Mouse (Mus musculus): ENCODE data around the gene Hes3.

Gene Hes3

DNA sequence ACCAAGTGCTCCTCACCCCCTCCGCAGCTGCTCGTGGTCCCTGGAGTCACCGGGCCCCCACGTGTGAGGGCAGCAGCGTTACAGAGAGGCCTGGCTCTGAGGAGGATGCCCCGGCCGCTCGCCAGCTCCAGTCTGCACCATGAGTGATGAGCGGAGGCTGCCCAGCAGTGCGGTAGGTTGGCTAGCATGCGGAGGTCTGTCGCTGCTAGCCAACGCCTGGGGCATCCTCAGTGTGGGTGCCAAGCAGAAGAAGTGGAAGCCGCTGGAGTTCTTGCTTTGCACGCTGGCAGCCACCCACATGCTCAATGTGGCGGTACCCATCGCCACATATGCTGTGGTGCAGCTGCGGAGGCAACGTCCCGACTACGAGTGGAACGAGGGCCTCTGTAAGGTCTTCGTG is 12.5 kb downstream of the Hes3 start:
- no peak for DNase-seq (ENCODE audit: low spot score)

DNA sequence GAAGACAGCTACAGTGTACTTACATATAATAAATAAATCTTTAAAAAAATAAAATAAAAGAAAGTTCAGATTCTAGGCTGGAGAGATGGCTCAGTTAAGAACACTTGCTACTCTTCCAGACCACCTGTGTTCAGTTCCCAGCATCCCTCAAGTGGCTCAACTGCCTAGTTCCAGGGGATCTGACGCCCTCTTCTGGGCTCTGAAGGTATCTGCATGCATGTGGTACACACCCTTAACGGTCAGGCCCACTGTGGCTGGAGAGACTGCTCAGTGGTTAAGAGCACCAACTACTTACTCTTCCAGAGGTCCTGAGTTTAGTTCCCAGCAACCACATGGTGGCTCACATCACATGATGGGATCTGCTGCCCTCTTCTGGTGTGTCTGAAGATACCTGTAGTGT is 13.5 kb downstream of the Hes3 start:
- no peak for DNase-seq (ENCODE audit: low spot score)

DNA sequence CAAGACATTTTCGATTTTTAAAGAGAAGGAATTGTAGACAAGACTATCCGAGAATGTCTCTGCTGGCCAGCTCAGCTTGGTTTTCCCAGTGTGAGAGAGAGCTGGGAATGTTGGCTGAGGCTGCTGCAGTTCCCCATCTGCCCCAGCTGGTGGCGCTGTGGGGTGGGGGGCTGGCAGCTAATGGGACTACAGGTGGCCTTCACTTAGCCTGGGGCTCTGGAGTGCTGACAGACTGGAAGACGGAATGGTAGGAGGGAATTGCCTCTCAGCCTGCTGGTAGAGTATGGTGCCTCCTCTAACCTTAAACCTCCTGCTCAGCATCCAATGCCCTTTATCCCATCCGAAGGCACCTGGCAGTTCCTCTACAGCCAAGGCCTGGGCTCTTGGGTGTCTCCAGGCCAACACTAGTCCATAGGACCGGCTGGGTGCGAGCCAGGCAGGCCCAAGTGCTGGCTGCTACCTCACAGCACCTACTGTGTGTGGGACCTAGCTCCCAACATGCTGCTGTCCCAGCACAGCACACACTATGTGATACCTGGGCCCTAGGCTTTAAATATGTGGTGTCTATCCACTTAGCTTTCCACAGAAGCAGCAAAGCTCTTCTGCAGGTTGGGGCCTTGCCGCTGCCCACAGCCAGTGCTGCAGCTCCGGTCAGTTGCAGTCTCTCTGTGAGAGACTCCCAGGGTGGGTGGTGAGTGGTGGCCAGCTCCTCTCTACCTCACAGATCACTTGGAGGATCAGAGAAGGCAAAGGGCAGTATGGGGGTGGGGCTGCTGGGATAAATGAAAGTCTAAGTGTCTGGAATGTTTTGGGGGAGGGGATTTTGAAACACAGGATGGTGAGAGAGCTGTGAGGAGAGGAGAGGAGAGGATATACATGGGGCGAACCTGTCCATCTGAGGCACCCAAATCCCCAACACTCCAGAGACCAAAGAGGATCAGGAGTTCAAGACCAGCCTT is 14.8 kb downstream of the Hes3 start:
- no peak for DNase-seq (ENCODE audit: low spot score)

DNA sequence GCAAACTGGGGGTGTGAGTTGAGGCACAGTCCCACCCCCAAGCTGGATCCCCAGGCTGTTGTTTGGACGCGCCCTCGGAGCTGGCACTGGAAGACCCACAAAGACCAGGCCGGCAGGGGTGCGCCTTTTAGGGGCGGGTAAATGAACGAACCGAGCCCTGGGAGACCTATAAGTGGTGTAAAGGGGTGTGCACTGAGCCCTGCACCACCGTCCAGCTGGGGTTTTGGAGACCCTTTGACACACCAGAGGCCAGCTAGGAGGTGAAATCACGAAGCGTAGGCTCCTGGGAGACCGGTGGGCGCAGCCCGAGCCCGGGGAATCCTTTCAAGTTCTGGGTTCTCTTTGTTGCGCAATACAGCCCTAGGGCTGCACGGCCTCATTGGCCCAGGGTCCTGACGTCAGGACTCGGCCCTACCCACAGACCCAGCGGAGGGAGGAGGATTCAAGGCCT is 16.8 kb downstream of the Hes3 start:
- no peak for DNase-seq (ENCODE audit: low spot score)

DNA sequence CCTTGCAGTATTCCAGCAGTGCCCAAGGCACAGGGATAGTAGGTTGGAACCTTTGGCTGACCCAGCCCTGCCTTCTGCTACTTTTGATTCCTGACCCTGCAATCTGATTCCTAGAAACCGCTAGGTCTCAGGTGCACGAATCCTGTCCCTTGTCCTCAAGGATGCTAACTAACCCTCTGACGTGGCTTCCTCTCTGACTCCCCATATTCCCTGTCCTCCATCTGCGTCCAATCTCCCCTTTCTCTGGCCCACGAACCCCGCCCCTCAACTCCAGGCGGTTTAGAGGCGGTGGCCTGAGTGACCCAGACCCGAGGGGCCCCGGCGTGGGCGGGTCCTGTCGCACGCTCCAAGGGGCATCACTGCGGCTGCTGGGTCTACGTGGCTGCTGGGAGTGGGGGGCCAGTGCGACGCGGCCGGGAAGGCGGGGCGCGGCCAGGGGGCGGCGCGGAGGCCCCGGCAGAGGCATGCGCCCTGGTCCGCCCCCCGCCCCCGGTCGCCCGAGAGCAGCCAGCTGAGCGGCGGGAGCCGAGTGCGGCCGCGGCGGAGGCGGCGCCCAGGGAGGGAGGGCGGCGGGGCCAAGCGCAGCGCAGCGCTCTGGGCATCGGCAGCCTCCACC is 17.7 kb downstream of the Hes3 start, which contains the start of gene Gpr153:
Gene Gpr153 (plus strand): TSS at position 612 of the 616 bp plus-strand sequence.
- DNase-seq (ENCODE audit: low spot score), result no peak

DNA sequence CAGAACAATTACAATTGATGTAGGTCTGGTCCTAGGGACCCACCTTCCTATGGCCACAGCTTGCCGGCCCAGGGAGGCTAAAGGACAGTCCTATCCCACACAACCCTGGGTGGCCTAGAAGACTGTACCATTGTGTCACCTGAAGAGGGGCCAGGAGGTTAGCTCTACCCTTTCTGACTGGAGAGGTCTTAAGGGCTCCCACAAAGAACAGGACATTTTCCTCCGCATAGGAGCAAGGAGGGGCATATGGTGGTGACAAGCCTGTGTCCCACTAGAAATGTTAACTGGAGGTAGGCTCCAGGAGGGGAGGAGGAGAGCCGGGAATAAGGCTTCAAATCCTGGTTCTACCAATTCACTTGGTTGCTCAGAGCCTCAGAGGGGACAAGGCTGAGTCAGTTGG is 18.3 kb downstream of the Hes3 start:
- DNase-seq (ENCODE audit: low spot score), result no peak

DNA sequence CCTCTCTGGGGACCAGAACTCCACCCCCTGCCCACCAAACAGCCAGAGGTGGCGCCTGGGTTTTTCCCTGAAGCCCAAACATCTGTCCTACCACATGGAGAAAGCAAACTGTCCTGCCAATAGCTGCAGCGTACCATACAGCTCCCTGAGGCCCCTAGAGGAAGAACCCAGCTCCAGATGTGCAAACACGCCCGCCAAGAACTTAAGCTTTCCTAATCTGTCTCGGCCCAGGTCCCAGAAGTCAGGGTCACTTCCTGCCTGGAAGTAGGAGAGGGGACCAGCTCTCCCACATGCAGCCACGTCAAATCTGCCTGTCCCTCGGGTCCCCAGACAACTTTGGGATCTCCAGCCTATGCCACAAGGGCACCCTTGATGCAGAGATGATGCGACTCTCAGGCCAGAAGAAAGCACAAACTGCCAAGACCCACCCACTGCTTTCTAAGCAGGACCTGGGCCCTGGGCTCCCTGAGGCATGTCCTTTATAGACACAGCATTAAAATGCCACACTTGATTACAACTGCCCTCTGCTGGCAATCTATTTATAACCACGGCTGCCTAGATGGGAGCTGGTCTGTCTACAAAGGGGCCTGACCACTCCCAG is 18.9 kb downstream of the Hes3 start:
- DNase-seq (ENCODE audit: low spot score), result peak; percentile 63

DNA sequence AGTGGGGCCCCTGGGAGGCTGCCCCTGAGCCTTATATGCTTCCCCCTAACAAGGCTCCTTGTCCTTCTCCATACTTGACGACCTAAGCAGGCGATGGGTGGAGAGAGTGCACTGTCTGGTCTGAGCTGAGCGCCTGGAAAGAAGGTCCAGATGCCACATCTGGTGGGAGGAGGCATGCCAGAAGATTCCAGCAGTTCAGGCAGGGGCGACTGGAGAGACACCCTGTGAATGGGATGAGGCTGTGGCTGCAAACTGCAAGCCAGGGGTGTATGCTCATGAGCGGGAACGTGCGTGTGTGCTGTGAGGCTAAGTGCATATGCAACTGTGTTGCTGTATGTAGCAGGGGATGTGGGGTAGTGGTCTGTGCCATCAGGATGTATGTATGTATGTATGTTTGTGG is 19.5 kb downstream of the Hes3 start:
- no peak for DNase-seq (ENCODE audit: low spot score)

DNA sequence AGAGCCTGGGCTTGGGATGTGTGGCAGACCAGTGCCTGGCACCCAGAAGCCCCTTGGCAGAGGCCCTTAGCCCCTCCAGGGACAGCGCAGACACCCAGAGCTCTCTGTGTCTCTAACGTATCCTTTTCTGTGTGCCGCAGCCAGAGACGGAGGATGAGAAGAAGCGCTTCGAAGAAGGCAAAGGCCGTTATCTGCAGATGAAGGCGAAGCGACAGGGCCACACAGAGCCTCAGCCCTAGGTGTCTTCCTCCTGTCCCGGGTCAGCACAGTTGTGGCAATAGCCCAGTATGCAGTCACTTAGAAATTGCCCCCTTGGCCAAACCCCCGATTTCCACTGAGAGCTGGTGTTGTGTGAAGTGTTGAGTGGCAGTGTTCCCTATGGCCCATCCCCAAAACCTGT is 20.1 kb downstream of the Hes3 start:
- DNase-seq (ENCODE audit: low spot score), result no peak

DNA sequence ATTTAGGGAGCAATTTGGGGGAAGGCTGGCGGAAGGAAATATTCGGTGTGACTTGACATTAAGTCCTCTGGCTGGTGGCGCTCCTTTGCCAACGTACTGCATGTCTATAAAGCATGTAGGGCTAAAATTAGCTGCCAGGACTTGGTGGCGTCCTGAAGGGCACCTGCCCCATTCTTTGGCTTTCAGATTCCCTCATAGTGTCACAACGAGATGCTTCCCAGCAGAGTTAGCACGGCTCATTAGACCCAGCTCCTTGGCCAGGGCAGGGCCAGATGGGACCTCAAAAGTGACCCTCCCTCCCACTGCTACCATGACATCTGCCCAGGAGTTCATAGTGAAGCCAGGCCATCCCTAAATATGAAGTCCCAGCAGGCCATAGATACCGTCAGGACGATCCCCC is 20.9 kb downstream of the Hes3 start:
- no peak for DNase-seq (ENCODE audit: low spot score)

DNA sequence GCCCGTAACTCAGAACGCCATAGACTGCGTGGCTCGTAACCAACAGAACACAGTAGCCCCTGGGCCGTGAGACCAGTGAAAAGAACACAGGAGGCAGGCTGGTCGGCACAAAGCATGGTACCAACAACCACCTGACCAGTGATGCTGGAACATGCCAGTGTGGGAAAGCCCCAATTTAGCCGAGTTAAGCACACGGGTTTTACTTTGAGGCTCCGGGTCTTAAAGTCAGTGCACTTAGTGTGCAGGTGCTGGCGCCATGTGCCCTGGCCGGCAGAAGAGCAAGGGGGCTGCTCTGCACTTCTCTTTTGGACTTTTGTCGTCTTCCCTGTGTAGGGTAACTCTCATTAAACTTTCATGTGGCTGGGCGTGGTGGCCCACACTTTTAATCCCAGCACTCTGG is 21.5 kb downstream of the Hes3 start:
- DNase-seq (ENCODE audit: low spot score), result no peak

DNA sequence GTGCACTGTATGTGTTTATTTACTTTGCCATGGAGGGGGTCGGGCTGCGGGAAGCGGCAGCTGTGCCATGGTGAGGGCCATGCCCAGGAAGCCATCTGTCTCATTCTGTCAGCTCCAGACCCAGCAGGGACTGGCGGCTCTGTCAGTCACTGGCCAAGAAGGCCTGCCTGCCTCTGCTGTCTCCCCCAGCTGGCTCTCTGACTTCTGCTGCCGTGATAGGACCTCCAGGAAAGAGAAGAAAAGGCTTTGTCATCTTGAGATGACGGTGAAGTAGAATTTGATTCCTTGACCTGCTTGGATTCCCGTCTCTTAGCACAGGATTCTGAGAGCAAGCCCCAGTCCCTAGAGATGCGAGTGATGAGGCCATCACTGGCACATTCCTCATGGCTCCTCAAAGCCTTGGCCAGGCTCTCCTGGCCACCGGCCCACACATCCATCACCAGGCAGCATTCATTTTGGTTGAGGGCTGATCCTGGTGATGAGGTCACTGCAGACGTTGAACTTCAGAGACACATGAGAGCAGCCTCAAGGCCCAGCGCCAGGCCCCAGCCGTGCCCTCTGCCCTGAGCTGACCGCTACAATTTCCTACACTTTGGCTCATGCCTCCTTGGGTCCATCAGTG is 23.6 kb downstream of the Hes3 start:
- no peak for DNase-seq (ENCODE audit: low spot score)

DNA sequence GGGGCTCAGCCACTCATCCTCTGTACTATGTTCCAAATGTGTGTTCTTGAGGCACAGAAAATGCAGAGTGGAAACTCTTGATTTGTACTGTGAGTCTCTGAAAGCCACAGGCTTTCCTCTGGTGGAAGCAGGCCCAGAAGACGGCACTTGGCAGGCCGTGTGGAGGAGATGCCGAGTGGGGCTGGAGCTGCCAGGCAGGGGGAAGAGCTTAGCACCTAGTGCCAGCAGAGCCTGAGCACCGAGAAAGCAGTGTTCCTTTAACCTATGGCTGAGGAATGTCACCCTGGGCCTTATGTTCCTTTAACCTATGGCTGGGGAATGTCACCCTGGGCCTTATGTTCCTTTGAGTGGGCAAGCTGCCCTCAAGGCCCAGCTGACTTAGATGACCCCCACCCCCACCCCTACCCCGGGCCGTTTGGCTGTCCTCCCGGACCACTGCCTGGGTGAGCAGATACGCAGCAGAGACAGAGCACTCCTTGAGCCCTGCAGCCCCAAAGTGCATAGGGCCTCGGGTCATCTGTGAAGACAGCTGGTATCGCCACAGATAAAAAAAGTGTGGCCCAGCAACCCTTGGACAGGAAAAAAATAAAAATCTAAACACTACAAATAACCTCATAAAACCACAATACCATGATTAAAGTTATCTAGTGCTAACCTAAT is 25.1 kb downstream of the Hes3 start:
- DNase-seq (ENCODE audit: low spot score), result no peak

DNA sequence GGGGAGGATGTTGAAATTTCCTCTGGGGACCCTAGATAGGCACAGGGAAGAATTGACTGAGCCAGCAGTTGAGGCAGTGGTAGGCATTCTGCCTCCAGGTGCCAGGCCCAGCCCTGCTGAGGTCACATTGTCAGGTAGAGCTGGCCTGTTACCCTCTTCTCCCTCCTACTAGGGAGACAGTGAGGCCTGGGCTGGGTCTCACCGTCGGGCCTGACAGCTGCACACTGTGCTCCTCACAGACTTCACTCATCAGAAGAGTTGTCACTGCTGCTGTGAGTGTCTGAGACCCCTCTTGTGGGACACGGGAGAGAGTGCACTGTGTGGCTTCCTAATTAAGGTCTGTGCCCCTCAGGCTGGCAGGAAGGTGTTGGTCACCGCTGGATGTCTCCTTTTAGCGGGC is 25.7 kb downstream of the Hes3 start:
- DNase-seq (ENCODE audit: low spot score), result no peak

DNA sequence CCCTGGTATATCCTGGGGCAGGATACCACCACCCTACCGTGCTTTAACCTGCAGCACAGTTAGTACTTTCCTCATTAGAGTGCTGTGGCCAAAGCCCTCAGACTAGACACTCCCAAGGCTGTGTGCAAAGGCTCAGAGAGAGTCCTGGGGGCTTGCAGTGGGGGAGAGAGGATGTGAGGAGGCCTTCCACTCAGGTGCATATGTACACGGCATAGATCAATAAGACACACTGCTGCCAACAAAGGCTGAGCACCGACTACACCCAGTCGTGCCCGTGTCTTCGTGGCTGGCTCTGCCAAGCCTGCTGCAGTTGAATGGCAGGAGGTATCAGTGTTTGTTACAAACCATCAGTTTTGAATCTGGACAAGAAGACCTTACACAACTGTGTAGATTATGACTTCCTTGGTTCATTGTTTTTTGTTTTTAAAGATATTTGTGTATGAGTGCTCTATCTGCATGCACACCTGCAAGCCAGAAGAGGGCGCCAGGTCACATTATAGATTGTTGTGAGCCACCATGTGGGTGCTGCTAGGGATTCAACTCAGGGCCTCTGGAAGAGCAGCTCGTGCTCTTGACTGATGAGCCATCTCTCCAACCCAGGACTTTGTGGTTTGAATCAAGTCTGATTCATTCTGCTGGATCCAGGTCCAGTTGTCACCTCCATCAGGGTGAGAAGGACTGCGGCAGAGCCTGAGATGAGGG is 26.4 kb downstream of the Hes3 start:
- DNase-seq (ENCODE audit: low spot score), result no peak

DNA sequence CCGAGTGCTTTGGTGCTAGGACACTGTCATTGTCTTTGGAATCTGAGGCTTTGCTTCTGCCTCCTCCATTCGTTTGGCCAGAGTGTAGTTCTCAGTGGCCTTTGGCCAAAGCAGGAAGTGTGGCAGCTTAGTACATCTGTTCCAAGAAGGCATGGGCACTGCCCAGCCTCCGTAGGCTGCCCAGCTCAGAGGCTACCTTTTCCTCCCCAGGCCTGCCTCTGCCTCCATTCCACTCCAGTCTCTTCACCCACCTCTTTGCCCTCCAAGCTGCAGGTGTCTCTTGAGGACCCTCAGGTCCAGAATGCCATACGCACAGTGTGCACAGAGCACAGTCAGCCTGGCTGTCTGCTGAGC is 27.3 kb downstream of the Hes3 start:
- no peak for DNase-seq (ENCODE audit: low spot score)

DNA sequence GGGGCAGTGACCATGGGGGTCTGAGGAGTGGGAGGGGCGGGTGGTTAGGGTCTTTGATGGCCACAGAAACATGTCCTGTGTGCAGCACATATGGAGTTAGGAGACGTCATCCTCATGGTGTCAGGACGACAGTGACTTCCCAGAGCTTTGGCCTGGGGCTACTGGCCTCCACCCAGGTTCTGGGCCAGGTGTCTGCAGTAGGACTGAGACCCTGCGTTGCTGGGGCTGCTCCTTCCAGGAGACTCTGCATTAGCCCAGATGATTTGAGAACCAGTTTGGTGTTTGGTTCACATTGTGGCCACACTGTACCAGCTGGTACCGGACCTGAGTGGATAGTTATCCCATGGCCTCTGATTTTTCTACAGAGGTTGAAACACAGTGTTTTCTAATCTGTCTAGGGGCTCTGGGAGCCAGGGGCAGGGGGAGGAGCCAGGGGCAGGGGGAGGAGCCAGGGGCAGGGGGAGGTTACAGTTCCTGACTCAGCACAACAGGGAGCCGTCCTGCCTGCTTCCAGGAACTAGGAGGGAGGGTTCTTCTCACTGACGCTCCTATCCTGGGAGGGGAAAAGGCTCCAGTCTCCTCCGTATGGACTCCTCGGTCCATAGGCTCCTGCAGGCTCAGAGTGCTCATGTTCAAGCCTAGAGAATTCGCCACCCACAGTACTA is 27.8 kb downstream of the Hes3 start:
- DNase-seq (ENCODE audit: low spot score), result no peak

DNA sequence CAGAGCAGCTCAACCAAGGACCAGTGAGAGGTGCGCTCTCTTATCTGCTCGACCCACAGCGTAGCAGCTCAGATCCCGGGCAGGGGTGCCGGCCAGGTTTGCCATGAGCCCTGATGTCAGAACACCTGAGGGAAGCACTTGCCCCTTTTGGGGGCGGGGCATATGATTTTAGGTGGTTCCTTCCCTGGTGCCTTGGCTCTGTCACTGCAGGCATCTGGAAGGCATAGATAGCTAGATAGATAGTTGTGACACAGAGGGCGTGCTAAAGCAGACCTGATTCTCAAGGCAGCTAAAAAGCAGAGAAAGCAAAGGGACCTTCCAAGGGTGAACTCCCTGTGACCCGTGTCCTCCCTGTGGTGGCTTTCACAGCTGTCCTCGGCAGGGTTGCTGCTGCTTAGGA is 28.4 kb downstream of the Hes3 start:
- no peak for DNase-seq (ENCODE audit: low spot score)

DNA sequence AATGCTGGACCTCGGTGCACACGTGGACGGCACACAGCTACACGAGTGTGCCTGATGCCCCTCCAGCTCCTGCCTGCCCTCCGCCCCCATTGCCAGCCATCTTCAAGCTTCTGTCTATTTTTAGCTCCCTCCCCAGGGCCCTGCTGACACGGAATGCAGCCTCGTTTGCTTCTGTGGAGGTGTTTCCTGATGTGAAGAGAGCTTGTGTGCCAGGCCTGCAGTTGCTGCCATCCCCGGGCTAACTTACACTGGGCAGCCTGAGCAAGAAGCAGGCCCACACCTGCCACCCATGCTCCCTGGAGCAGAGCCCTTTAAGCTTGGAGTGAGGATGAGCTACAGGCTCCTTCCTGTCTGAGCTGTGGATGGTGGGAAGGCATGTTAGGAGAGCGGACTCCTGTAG is 29.3 kb downstream of the Hes3 start:
- no peak for DNase-seq (ENCODE audit: low spot score)

DNA sequence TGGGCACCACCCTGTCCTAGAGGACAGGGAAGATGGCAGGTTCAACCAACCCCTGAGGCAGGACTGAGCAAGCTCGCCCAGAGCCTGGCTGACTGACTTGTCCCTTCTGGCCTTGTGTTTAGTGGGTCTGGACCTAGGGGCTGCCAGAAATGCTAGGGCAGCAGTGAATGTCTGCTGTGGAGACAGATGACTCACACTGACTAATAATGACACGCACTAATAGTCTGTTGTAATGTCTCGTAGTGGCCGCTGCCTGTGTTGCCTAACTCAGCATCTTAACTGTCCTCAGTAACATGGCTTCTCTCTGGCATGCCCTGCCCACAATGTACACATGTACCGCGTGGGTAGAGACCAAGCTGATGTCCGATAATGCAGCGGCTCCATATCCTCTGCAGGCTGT is 31.0 kb downstream of the Hes3 start:
- DNase-seq (ENCODE audit: low spot score), result no peak

DNA sequence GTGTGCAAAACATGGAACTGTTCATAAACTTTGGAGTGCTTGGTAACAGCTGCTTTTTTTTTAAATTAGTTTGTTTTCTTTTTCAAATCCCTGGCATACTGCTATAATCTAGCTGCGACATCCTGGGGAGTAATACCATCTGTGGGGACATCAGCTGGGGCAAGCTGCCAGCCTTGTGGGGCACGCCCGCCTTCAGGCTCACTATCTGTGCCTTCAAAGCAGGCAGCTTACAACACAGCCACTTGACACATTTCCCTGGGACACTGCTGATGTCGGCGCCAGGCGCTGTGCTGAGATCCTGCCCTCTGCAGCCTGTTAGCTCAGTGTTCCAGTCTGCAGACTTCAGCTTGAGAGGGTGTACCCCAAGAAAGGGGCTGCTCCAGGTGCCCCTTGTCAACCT is 34.4 kb downstream of the Hes3 start:
- no peak for DNase-seq (ENCODE audit: low spot score)
